ENCODE assay signal across 8 mouse cellular contexts in genomic region chr2:102231470-102231869, GRCm38 (mm10). TPM values are rescaled to one million over a fixed set of nuclear protein-coding genes. Genes with fewer than 3 reads are reported as not detected.
DNase-seq lines count a peak whose midpoint lies in the region; ATAC-seq and TF ChIP-seq lines count a peak whose summit lies in the region.

No protein-coding gene starts in this region.

- H3K27me3 ChIP-seq in liver, postnatal 0 days (ENCODE audit: insufficient read depth, low read length) = no peaks in the 10 kb centered on the region
- H3K27me3 ChIP-seq in embryonic facial prominence, embryonic 15.5 days = no peaks in the 10 kb centered on the region

- no peak overlapping the region for H3K9ac ChIP-seq in liver, postnatal 0 days (replicated peaks)
- no peak overlapping the region for H3K9ac ChIP-seq in embryonic facial prominence, embryonic 15.5 days

- no peak overlapping the region for H3K4me2 ChIP-seq in liver, postnatal 0 days (ENCODE audit: low read depth, low read length)
- H3K4me2 ChIP-seq in embryonic facial prominence, embryonic 15.5 days (replicated peaks) = peak overlapping the region; percentile 33

- no peak for ATAC-seq in liver, postnatal 0 days
- peak; percentile 90 for ATAC-seq in embryonic facial prominence, embryonic 15.5 days (ENCODE audit: insufficient number of reproducible peaks, low FRiP score, low TSS enrichment, low read depth)

- no peaks in the 10 kb centered on the region for H3K4me1 ChIP-seq in liver, postnatal 0 days (ENCODE audit: insufficient read depth)
- H3K4me1 ChIP-seq in embryonic facial prominence, embryonic 15.5 days = peaks cover 30% of the 10 kb centered on the region

- H3K4me3 ChIP-seq in liver, postnatal 0 days (ENCODE audit: low read depth, low read length) = no peak overlapping the region
- no peak overlapping the region for H3K4me3 ChIP-seq in embryonic facial prominence, embryonic 15.5 days (replicated peaks)

- DNase-seq in liver = peak; percentile 9
- no peak for DNase-seq in liver, postnatal 0 days
- DNase-seq in kidney, postnatal 4 days = peak; percentile 56 to 74
- peak; percentile 16 for DNase-seq in skeletal muscle tissue, adult 2 months (ENCODE audit: low read depth, low spot score)
- DNase-seq in urinary bladder, adult 2 months (ENCODE audit: low spot score) = no peak
- no peak for DNase-seq in layer of hippocampus, postnatal 36 days
- DNase-seq in cerebellum, postnatal 4 days (ENCODE audit: low spot score in 2 of 2) = no peak

- TF ChIP-seq CTCF in liver, postnatal 0 days (IDR thresholded peaks at IDR 0.05; ENCODE audit: low read depth) = no peak

- H3K36me3 ChIP-seq in liver, postnatal 0 days (replicated peaks; ENCODE audit: insufficient read depth, low read length) = no peaks in the 10 kb centered on the region
- H3K36me3 ChIP-seq in embryonic facial prominence, embryonic 15.5 days = no peaks in the 10 kb centered on the region

- no peak for TF ChIP-seq EP300 in liver, postnatal 0 days (IDR thresholded peaks at IDR 0.05; ENCODE audit: low read depth)

- H3K9me3 ChIP-seq in liver, postnatal 0 days (ENCODE audit: low read length) = no peaks in the 10 kb centered on the region
- no peaks in the 10 kb centered on the region for H3K9me3 ChIP-seq in embryonic facial prominence, embryonic 15.5 days (replicated peaks)

- H3K27ac ChIP-seq in liver, postnatal 0 days (ENCODE audit: low read depth) = no peak overlapping the region
- peak overlapping the region; percentile 89 for H3K27ac ChIP-seq in embryonic facial prominence, embryonic 15.5 days (replicated peaks)

- WGBS in liver, postnatal 0 days (ENCODE audit: insufficient replicate concordance) = 67% methylated on average over 5 of the region's 5 CpGs
- WGBS in embryonic facial prominence, embryonic 15.5 days = 10% methylated on average over 5 of the region's 5 CpGs

RNA-seq across cellular contexts. Expression of gene Ldlrad3, which starts 45.3 kb away (rescaled TPM):
- polyA plus RNA-seq in liver, postnatal 0 days (2015; fragmentation: Nextera tagmentation; extraction: Ambion mirVana) = 3.8 and 4.6 TPM in 2 replicates
- 52.3 and 59.9 TPM in 2 replicates for polyA plus RNA-seq in embryonic facial prominence, embryonic 15.5 days (2015; fragmentation: Nextera tagmentation; extraction: Ambion mirVana)
- polyA plus RNA-seq in urinary bladder, adult 2 months (2012; rRNA removed) = 7.4 and 8.9 TPM in 2 replicates
- total RNA-seq in layer of hippocampus, postnatal 36 days (2021) = 1 to 10 TPM; 9.3 to 9.4 TPM

Comparison
In these comparisons a context has a peak if more than half of its experiments do, and no peak if none do; other contexts are left out.
1. DNase-seq: peak in liver (single experiment), kidney, postnatal 4 days (2 of 2) and skeletal muscle tissue, adult 2 months (single experiment); none in liver, postnatal 0 days (single experiment), urinary bladder, adult 2 months (single experiment), layer of hippocampus, postnatal 36 days (0 of 2) and cerebellum, postnatal 4 days (0 of 2).